Mouse (Mus musculus) embryonic facial prominence, embryonic 15.5 days (tissue): ENCODE measurements at regions not wholly inside any gene's neighbourhood (a gene's known extent, or its start where the extent isn't known, plus 50 kb on each side); places are given as distances from the start of the nearest gene placed in this dataset.
A peak's percentile ranks its signal among the peaks of the same experiment; 100 is the strongest.

Experiments
- ATAC-seq: fragments of 200-750 bp; cut with Nextera tagmentation; 2 replicates; pipeline ENCODE4 v1.8.0; 2017; ENCODE audit warnings: low read depth, moderate TSS enrichment; ENCODE audit not compliant: insufficient number of reproducible peaks, low FRiP score, low TSS enrichment
- H3K27ac ChIP-seq: fragments of 300-500 bp; sonication (generic); replicated peaks from 2 replicates; pipeline ENCODE4 v1.5.1; 2015; ENCODE audit warnings: mild to moderate bottlenecking, inconsistent platforms
- H3K27me3 ChIP-seq: fragments of 300-500 bp; sonication (generic); 2 replicates; pipeline ENCODE4 v1.6.1; 2015; ENCODE audit warnings: inconsistent platforms
- H3K36me3 ChIP-seq: fragments of 300-500 bp; sonication (generic); 2 replicates; pipeline ENCODE4 v1.6.1; 2015; ENCODE audit warnings: mild to moderate bottlenecking, inconsistent platforms
- H3K4me1 ChIP-seq: fragments of 300-500 bp; sonication (generic); 2 replicates; pipeline ENCODE4 v1.6.1; 2015; ENCODE audit warnings: inconsistent platforms
- H3K4me2 ChIP-seq: fragments of 300-500 bp; sonication (generic); replicated peaks from 2 replicates; pipeline ENCODE4 v1.6.1; 2015; ENCODE audit warnings: mild to moderate bottlenecking, inconsistent platforms
- H3K4me3 ChIP-seq: fragments of 300-500 bp; sonication (generic); replicated peaks from 2 replicates; pipeline ENCODE4 v1.5.1; 2015; ENCODE audit warnings: mild to moderate bottlenecking, inconsistent platforms
- H3K9ac ChIP-seq: fragments of 300-500 bp; sonication (generic); 2 replicates; pipeline ENCODE4 v1.6.1; 2015; ENCODE audit warnings: inconsistent platforms
- H3K9me3 ChIP-seq: fragments of 300-500 bp; sonication (generic); replicated peaks from 2 replicates; pipeline ENCODE4 v1.6.1; 2016; ENCODE audit warnings: inconsistent platforms
- WGBS: fragments of 180-500 bp; shearing (Covaris S2); methylation state at CpG from one replicate; pipeline ENCODE4 v1.1.7; 2015; 5-methylcytosine and 5-hydroxymethylcytosine counted together

DNA sequence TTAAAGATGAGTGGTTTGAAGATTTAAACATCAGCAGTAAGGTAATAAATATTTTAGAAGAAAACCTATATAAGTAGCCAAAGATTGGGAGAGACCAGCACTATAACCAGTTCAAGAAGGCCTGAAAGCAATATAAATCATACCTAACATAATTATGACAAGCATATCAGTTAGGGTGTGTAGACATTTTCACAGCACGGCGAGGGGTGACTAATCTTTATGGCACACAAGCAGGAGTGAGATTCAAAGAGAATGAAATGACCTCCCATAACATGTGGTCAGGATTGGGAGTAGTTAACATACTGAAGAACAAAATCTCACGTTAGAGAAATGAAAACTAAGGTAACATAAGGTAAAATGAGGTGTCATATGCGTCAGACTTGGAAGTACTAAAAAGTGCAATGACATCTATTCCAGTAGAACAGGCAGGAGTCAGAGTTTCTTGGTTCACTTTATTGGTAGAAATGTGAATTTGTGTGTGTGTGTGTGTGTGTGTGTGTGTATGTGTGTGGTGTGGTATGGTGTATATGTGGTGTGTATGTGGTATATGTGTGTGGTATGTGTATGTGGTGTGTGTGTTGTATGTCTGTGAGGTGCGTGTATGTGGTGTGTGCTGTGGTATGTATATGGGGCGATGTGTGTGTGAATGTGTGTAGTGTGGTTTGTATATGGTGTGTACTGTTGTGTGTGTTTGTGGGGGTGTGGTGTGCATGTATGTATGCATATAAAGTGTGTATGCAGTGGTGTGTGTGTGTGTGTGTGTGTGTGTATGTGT lies 262.0 kb upstream of the Slc30a5 start:
- H3K9ac ChIP-seq: no peak overlapping the region
- no peaks in the 10 kb centered on the region for H3K36me3 ChIP-seq
- H3K9me3 ChIP-seq: no peaks in the 10 kb centered on the region
- no peak overlapping the region for H3K27ac ChIP-seq
- H3K4me3 ChIP-seq: no peak overlapping the region
- no peak overlapping the region for H3K4me2 ChIP-seq
- no peak for ATAC-seq
- H3K27me3 ChIP-seq: no peaks in the 10 kb centered on the region
- H3K4me1 ChIP-seq: 0 out of 2 replicates have a peak, but pooled peaks cover 6% of the 10 kb centered on the region
- WGBS: 80% methylated on average over 6 of the region's 6 CpGs

DNA sequence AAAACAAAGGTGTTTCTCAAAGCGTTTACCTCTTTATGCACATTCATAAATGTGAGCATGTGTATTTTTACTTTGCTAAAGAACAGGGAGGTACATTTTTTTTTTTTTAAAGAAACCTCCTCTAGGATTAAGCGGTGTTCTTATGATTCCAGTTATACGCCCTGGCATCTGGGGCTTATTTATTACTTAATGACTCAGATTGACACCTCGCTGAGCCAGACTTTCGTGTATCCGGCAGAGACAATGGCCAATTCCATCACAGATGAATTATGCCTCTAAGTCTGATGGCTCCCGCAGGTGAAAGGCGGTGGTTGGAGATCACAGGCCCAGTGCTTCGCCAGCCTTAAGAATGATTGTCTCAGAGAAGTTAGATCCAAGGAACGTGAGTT lies 259.5 kb upstream of the Slc30a5 start:
- Histone ChIP-seq H3K4me1 (0 out of 2 replicates have a peak, but pooled peaks cover 6% of the 10 kb centered on the region), H3K9ac (no peak overlapping the region), H3K36me3 (no peaks in the 10 kb centered on the region), H3K9me3 (no peaks in the 10 kb centered on the region), H3K27me3 (no peaks in the 10 kb centered on the region), H3K4me3 (no peak overlapping the region), H3K4me2 (no peak overlapping the region), H3K27ac (no peak overlapping the region; the same call in 1 of the 2 replicates)
- ATAC-seq: no peak
- WGBS: 70% methylated on average over 10 of the region's 10 CpGs

DNA sequence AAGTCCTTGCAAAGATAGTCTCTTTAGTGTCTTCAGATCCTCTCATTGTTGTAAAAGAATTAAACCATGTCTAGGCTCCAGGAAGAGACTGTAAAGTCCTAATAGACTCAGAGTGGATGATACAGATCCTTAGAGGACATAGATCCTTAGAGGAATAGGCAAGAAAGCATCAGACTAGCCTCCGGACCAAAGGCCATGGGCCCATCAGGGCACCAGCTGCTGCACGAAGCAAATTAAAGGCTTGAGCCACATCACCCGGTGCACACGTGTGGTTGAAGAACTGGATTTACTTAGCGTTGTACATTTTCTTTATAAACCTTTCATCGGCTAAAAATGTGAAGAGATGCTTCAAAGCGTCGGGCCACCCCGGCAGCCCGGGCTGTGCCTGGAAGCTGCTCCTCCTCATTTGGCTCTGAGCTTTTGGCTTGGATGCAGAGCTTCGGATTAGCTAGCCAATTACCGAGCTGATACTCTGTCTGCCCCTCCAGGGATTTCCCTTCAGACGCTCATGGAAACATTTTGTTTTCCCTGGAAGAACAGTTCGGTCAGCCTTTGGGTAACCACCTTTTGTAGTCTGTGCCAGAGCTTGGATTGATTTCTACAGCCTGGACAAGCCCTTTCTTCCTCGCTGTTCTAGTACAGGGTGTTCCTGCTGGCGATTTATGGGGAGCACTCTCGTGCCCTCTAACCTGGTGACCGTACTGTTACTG lies 259.0 kb upstream of the Slc30a5 start:
- ATAC-seq: peak; percentile 63; the same call in 1 of the 2 replicates
- no peak overlapping the region for H3K4me3 ChIP-seq
- peak overlapping the region; percentile 13; the same call in 1 of the 2 replicates for H3K27ac ChIP-seq
- no peak overlapping the region for H3K4me2 ChIP-seq
- WGBS: 48% methylated on average over 18 of the region's 18 CpGs
- H3K9ac ChIP-seq: no peak overlapping the region
- no peaks in the 10 kb centered on the region for H3K36me3 ChIP-seq
- no peaks in the 10 kb centered on the region for H3K9me3 ChIP-seq
- 0 out of 2 replicates have a peak, but pooled peaks cover 6% of the 10 kb centered on the region for H3K4me1 ChIP-seq
- no peaks in the 10 kb centered on the region for H3K27me3 ChIP-seq

DNA sequence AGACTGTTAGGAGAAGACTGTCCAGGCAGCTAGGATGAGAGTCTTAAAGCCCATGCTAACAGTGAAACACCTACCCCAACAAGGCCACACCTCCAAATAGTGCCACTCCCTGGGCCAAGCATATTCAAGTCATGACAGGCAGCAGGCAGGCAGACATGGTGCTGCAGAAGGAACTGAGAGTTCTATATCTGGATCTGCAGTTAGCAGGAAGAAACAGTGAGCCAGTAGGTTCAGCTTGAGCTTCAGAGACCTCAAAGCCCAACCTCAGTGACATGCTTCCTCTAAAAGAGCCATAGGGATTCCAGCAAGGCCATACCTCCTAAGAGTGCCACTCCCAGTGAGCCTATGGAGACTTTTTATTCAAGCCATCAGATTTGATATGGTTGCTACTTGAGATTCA lies 252.0 kb upstream of the Slc30a5 start:
- Histone ChIP-seq H3K9me3 (no peaks in the 10 kb centered on the region), H3K27ac (no peak overlapping the region), H3K4me2 (no peak overlapping the region), H3K9ac (no peak overlapping the region), H3K4me1 (no peaks in the 10 kb centered on the region), H3K27me3 (no peaks in the 10 kb centered on the region), H3K4me3 (no peak overlapping the region), H3K36me3 (no peaks in the 10 kb centered on the region)
- no peak for ATAC-seq

DNA sequence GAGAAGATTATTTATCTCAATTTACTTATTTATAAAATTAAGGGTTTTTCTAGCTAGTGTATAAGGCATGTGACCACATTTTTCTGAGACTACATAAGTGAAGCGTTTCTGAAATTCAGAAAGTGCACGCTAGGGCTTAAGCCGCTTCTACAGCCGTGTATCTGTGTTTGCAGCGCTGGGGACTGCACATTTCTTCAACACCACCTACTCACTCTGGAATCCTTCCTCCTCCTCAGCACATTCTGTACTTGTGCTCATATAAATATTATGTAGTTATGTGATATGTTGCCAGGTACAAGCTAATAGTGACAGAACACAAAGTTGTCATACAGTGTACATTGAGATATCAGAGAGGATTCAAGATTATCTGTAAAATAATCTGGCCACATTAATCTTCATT lies 251.0 kb upstream of the Slc30a5 start:
- no peak overlapping the region for H3K4me3 ChIP-seq
- no peak overlapping the region for H3K9ac ChIP-seq
- H3K4me2 ChIP-seq: no peak overlapping the region
- H3K27me3 ChIP-seq: no peaks in the 10 kb centered on the region
- H3K27ac ChIP-seq: no peak overlapping the region
- no peaks in the 10 kb centered on the region for H3K9me3 ChIP-seq
- no peaks in the 10 kb centered on the region for H3K4me1 ChIP-seq
- ATAC-seq: no peak
- 94% methylated on average over 5 of the region's 5 CpGs for WGBS
- no peaks in the 10 kb centered on the region for H3K36me3 ChIP-seq

DNA sequence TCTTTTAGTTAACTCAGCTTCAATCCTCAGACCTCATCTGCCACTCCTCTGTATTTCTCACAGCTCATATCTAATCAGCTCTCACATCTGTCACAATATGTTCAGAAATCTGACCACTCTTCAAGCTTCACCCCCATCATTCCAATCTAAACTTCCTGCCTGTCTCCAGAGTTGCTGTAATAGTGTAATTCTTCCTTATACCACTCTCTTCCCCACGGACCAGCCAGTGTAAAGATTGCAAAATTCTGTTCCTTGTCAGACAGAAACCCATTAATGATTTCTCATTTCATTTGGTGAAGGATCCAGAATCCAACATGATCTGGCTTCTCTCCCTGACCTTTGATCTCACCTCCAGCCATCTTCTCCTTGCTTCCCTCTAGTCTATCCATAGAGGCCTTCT lies 250.2 kb upstream of the Slc30a5 start:
- Histone ChIP-seq H3K9ac (no peak overlapping the region), H3K36me3 (no peaks in the 10 kb centered on the region), H3K9me3 (no peaks in the 10 kb centered on the region), H3K27ac (no peak overlapping the region), H3K27me3 (no peaks in the 10 kb centered on the region), H3K4me1 (no peaks in the 10 kb centered on the region), H3K4me2 (no peak overlapping the region), H3K4me3 (no peak overlapping the region)
- WGBS: 67% methylated on average over 1 of the region's 1 CpGs
- ATAC-seq: no peak

DNA sequence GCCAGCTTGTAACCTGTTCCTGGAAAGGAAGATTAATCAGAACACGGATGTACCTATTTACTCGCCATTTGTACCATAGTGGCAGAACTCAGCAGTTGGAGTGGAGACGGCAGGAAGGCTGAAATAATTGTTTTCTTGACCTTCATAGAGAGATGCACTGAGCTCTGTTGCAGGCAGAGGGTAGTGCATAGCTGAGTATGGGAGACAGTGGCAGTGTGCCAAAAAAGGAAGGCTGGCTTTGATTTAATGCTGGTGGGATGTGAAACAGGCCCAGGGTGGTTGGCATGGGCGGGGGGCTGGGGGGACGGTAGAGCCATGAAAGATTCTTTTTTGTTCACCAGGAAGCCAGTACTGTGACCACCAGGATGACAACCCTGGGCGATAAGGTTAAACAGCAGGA lies 235.3 kb upstream of the Slc30a5 start:
- Histone ChIP-seq H3K9ac (no peak overlapping the region), H3K27ac (no peak overlapping the region), H3K36me3 (no peaks in the 10 kb centered on the region), H3K9me3 (no peaks in the 10 kb centered on the region), H3K4me3 (no peak overlapping the region), H3K4me2 (no peak overlapping the region), H3K4me1 (peaks cover 4% of the 10 kb centered on the region; the same call in 1 of the 2 replicates), H3K27me3 (no peaks in the 10 kb centered on the region)
- ATAC-seq: peak; percentile 75
- WGBS: 37% methylated on average over 6 of the region's 6 CpGs

DNA sequence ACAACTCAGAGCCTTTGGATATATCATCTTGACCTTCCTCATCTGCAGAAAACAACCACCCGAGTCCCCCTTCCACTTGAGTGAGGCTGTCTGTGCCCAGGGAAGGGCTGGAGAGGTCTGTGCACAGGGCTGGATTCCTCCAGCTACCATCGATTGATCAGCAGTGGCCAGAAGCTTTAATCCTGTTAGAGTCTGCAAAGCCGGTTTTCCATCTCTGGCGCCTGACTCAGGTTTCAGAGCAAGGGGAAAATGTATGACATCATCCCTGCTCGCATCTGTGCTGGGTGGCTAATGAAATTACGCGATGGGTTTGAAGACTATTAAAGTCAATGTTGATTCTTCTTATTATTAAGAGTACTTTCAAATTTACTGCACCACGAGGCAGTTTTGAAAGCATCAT lies 229.4 kb upstream of the Slc30a5 start:
- H3K36me3 ChIP-seq: no peaks in the 10 kb centered on the region
- 20% methylated on average over 8 of the region's 8 CpGs for WGBS
- 0 out of 2 replicates have a peak overlapping the region, but pooled peaks have one; percentile 12 for H3K27ac ChIP-seq
- H3K9me3 ChIP-seq: no peaks in the 10 kb centered on the region
- no peaks in the 10 kb centered on the region for H3K27me3 ChIP-seq
- H3K4me1 ChIP-seq: 0 out of 2 replicates have a peak, but pooled peaks cover 6% of the 10 kb centered on the region
- no peak overlapping the region for H3K9ac ChIP-seq
- no peak overlapping the region for H3K4me3 ChIP-seq
- H3K4me2 ChIP-seq: no peak overlapping the region
- no peak; the same call in 1 of the 2 replicates for ATAC-seq

DNA sequence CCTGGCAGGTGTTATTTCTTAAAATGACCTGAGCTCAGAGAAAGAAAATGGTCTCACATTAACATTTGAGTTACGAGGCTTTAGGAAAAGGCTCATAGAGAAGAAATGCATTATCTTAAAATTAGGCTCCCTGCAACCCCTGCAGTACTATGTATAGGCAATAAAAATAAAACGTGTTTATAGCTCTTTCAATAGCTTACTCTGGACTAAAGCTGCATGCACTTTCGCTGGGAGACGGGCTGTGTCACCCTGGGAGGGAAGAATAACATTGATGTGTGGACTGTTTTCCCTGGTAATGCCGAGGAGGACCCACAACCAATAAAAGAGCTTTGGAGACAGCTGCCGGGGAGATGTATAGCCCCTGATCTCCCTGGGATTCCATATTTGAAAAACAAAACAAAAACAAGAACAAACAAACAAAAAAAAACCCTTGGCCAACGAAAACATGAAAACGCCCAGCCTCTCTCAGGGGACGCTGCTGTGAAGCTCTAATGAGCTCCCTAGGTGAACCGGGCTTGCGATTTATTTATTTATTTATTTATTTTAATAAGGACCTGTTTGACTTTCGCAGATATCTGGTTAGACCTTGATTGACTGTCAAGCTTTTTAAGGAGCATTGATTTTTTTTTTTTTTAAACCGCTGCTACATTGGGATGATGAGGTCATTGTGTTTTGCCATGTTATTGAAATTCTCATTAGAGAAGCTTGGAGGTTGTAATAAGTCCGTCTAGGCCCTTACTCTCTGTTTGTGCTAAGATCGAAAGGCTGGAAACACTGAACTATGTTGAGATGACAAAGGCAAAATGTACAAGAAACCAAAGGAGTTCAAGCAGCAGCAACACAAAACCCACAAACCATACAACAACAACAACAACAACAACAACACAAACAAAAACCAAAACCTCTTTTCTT lies 228.3 kb upstream of the Slc30a5 start:
- Histone ChIP-seq H3K9me3 (no peaks in the 10 kb centered on the region), H3K4me3 (no peak overlapping the region), H3K9ac (no peak overlapping the region), H3K36me3 (no peaks in the 10 kb centered on the region), H3K4me1 (0 out of 2 replicates have a peak, but pooled peaks cover 6% of the 10 kb centered on the region), H3K27me3 (no peaks in the 10 kb centered on the region), H3K27ac (no peak overlapping the region), H3K4me2 (no peak overlapping the region)
- no peak for ATAC-seq
- 74% methylated on average over 15 of the region's 15 CpGs for WGBS

DNA sequence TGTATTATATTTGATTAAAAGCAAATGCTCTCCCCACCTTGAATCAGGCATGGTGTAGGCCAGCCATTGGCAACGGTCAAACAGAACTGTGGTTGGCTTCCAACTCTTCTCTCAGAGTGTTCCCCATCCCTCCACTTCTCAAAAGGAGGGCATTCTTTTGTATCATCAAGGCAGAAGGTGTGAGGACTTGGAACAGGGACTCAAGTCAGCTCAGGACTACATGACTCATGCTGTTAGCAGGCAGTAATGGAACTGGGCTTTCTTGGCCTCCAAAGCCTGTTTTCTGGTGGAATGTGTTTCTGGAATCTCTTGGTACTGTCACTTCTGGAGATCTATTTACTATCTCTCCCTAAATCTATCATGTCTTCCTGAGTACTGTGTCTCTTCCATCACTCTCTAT lies 216.3 kb upstream of the Slc30a5 start:
- H3K4me2 ChIP-seq: no peak overlapping the region
- H3K4me1 ChIP-seq: no peaks in the 10 kb centered on the region
- H3K9me3 ChIP-seq: no peaks in the 10 kb centered on the region
- no peak overlapping the region for H3K27ac ChIP-seq
- no peaks in the 10 kb centered on the region for H3K36me3 ChIP-seq
- no peak overlapping the region for H3K9ac ChIP-seq
- WGBS: 88% methylated on average over 1 of the region's 1 CpGs
- no peaks in the 10 kb centered on the region for H3K27me3 ChIP-seq
- ATAC-seq: no peak
- no peak overlapping the region for H3K4me3 ChIP-seq

DNA sequence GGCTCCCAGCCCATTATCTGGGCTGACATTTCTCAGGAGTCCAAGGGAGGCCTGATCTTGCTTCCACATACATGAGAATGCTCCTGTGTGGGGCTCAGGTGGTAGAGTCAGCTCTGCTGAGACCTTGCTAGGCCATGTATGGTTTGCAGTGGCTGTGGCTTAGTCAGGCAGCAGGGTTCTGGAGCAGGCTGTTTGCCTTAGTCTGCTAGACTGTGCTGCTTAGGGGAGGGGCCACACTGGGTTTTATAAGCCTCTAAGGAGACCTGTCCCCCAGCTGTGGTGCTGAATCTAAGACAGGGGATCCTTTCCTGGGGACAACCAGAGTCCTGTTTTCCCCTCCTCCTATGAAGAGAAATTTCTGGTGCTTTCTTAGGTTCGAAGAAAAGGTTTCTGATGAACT lies 199.4 kb upstream of the Slc30a5 start:
- no peaks in the 10 kb centered on the region for H3K9me3 ChIP-seq
- no peak overlapping the region for H3K27ac ChIP-seq
- 0 out of 2 replicates have a peak, but pooled peaks cover 7% of the 10 kb centered on the region for H3K4me1 ChIP-seq
- no peak overlapping the region for H3K4me2 ChIP-seq
- no peak overlapping the region for H3K4me3 ChIP-seq
- no peak for ATAC-seq
- 48% methylated on average over 1 of the region's 1 CpGs for WGBS
- no peaks in the 10 kb centered on the region for H3K36me3 ChIP-seq
- H3K27me3 ChIP-seq: no peaks in the 10 kb centered on the region
- no peak overlapping the region for H3K9ac ChIP-seq
